Mouse (Mus musculus): ENCODE measurements around the gene Pex19.

The Pex19 gene

GRCm38 (mm10) chr1:172183056-172183455 lies 56.5 kb downstream of the Pex19 start:
- no peak for DNase-seq (ENCODE audit: low spot score in 2 of 2)

GRCm38 (mm10) chr1:172183915-172184314 lies 57.4 kb downstream of the Pex19 start:
- DNase-seq (ENCODE audit: low spot score in 2 of 2), result no peak
